Mouse (Mus musculus) spleen, postnatal 4 days (tissue): ENCODE results near the gene Hmgn1.
"Not testable (repeated sequence)": the region's sequence is repeated elsewhere in the genome, so short reads cannot be mapped to it uniquely, and the experiment has no call there.

Experiments
- DNase-seq, 2 experiments: peaks; one replicate each; pipeline ENCODE4 v3.0.0; 2022; ENCODE audit warnings: low spot score in 2 of 2

Gene Hmgn1

DNA sequence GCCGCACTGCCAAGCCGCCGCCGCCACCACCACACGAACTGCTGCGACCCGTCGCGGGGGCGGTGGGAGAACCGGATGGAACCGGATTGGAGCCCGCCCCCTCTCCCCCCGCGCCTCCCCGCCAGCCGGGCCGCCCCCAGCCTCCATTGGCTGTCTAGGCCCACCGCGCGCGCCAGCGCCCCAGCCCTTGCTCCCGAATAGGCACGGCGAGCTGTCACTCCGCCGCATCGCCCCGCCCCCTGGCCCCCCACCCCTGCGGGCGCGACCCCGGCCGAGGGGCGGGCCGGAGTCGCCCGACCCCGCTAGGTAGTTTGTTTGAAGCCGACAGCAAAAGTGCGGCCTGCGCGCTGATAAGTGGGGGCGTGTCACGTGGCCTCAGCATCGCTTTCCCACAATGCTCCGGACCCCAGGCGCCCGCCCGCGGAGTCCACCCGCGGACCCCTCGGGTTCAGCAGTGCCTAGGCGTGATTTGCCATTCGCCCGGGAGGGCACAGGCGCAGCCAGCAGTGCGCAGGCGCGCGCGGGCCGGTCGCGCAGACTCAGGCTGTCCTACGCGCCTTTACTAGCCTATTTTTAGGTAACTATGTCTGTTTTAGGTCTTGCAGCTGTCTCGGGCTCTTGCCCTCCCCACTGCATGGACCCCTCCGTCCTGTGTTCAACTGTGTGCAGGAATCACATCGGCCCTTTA is at the start of gene Hmgn1:
Gene Hmgn1 (minus strand): TSS at position 73 of the 688 bp plus-strand sequence.
- peak; percentile 87 to 92 for DNase-seq

DNA sequence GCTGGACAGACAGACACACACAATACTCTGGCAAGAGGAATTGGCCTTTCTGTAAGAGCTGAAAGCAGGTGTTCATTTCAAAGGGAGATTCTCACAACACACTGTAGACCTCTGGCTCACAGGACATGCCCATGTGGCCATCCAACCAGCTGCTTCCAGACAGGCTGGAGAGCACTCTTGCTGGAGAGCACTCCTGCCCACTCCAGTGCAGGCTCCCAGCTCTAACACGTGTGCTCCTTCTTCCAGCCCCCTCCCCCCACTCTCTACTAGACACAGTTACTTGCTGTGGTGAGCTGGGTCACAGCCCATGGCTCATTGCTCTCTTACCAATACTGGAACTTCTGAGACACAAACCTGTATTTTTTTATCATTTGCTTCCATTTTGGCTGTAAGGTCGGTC is 47.9 kb upstream of the Hmgn1 start:
- DNase-seq, result no peak

DNA sequence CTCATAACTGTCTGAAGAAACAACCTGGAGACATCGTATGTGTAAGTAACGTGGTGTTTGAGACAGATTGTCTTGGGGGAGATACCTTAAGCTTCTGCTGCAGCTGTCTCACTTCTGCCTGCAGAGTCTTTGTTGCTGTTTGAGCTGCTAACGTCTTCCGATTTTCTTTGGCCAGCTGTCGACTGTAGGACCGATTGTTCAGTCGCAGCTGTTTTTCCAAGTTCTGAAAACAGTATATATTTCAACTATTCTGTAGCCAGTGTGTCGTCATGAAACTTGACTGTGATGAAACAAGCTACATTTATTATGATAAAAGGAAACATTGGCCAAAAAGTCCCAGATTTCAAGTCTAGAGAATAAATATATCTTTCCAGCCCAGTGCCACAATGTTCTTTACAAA is 46.1 kb upstream of the Hmgn1 start:
- no peak for DNase-seq

DNA sequence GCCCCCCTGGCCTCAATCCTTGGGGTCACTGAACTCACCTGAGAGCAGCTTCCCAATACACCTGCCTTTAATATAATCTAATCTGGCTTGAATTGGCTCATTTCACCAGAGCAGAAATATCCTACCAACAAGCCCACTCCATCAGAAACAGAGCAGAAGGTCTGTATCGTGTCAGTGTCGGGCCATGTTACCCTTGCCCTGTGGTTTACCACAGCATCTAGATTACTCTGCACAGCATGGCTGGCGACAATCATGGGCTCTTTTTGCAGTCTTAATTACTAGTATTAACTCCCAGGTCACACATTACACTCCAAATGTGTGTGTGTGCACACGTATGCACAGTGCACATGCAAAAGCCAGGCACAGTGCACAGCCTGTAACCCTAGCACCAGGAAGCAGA is 41.3 kb upstream of the Hmgn1 start:
- no peak for DNase-seq

DNA sequence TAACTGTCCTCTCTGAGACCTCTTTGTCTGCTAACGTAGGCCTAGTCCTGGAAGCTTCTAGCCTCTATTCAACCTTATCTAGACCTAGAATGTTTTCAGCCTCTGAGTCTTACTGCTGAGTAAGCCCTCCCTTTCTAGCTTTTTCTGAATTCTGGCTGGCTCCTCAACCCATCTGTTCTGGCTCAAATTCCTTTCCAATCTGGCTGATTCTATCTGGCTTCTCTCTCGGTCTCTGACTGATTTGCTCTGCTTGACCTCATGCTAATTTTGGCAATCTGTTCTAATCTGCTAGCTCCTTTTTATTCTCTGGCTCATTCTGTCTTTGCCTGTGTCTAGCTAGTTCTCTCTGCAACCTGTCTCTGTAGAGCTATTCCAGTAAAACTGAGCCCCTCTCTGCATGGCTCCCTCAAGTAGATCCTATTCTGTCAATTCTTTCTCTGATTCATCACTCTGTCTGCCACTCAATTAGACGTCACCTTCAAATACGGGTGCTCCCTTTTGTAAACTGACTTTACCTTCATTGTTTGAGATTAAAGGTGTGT is 38.3 kb upstream of the Hmgn1 start:
- no peak for DNase-seq

DNA sequence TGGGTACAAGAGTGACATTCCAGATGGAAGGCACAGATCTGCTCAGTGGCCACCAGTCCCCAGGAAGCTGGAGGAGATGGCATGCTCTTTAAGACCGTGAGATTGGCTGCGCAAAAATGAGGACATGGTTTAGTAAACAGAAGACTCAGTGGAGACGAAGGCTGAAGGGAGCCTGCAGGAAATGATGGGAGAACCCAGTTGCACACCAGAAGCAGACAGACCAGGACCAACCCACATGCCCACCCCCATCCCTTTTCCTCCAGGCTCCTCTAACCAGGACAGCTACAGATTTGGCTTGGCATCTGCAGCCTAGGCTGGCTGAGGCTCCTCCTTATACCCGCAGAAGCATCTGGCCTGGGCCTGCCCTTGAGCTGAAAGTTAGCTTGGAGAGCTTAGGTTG is 33.8 kb upstream of the Hmgn1 start:
- no peak for DNase-seq

DNA sequence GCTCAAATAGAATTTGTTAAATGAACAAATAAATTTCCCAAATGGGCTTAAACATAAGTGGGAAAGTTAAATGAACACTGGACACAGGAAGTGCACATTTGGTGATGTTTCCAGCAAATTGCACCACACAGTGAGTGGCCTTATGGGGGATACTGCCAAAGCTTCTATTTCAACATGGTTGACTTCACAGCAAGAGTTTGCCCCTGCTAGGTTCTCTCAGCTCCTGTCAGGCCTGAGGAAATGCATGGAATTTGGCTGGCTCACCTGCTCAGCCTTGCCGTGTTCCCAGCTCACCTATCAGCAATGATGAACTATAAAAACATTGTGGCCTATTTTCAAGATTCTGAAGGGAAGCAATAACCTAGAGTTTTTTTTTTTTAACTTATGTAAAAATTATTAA is 33.4 kb upstream of the Hmgn1 start:
- no peak for DNase-seq

DNA sequence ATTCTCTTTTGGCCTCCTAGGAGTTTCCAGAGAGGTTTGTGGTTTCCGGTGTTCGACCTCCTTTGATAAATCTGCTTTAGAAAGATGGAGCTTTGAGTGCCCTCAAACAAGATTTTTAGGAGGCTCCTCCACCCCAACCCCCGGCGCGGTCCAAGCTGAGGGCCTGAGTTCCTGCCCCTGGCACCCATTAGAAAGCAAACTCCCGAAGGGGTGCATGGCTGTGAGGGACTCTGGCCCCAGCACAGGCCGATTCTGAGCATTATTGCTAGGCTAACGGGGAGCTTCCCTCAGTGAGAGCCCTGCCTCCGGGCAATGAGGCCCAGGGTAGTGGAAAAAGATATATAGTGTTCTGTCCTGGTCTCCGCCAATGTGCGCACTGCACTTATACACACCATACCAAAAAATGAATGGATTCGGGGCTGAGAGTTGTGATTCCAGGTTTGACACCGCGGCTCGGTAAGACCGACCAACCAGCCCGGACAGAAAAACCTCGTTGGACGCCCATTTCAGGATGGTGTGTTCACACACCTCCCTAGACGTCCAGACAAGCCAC is 32.3 kb upstream of the Hmgn1 start:
- DNase-seq, result no peak

DNA sequence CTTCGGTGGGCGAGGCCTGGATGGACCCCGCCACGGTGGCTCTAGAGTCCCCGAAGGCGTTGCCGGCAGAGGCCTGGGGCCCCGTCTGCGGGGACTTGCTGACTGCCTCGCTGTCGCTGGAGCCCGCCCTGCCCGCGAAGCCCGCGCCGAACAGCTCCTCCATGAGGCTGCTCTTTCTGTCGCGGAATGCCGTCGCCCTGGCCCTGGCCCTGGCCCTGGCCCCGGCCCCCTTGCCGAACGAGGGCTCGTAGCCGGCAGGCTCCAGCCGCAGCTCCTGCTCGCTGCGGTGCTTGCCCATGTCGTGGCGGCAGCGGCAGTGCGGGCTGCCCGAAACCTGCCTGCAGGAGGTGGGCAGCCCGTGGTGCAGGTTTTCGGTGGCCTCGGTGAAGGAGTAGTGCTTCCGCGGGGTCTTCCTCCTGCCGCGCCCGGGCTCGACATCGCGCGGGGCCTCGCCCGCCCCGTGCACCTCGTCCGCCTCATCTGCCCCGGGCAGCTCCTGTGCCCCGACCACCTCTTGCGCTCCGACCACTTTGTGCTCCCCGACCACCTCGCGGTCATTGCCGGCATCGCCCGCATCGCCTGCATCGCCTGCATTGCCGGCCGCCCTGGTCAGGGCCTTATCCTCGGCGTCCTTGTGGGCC is 31.7 kb upstream of the Hmgn1 start:
- DNase-seq, result peak; percentile 35 to 76

DNA sequence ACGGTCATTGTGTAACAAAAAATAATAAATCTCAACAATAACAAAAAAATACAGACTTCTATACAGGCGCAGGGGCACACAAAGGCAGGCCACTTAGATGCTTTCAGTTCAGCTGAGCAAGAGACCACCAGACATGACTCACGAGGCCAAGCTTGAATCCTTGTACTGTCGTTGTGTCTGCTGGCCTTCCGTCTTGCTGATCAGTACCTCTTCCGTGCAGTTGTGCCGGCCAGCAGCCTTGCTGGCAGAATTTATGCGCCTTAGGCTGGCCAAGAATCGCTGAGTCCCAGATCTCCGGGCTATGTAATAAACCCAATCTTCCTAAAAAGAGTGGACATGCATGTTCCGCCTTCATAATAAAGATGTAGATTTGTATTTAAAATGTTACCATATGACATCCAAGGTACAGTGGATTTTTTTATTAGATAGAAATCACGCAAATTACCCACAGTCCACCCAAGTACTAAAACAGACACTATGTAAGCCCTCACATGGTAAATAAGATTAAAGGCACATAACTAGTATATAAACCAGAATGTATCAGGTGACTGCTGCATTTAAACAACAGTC is 31.1 kb upstream of the Hmgn1 start:
- DNase-seq, result no peak

DNA sequence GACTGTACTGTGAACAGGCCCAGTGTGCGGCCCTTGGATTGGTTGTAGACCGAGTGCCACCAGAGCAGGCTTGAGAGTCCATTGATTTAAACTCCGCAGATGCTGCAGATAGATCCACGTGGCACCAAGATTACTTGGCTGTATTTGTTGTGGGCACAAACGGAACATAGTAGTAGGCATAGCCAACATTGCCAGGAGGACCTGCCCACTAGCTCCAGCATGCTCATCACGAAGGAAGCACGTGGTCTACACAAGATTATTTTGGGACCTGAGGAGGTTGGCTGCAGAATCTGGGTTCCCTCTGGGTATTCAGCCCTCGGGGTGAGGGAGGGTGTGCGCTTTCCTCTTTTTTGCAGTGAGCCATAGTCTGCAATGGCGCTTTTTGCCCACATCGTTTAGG is 29.6 kb upstream of the Hmgn1 start:
- DNase-seq, result no peak

DNA sequence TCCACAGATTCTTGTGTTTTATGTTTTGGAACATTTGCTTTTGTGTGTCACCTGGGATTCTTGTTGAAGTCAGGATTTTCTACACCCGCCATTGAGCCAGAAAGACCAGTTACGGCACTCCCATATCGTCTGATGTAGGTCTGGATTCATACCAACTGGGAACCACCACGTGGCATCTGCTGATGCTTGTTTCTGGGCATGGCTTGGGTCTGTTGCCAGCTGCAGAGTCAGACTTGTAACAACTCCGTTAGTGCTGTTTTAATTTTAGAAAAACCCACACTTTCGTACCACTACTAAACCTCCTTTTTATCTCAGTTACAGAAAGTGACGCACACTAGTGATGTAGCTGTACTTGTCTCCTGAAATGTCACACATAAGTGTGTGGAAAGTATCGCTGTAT is 28.5 kb upstream of the Hmgn1 start:
- no peak for DNase-seq

DNA sequence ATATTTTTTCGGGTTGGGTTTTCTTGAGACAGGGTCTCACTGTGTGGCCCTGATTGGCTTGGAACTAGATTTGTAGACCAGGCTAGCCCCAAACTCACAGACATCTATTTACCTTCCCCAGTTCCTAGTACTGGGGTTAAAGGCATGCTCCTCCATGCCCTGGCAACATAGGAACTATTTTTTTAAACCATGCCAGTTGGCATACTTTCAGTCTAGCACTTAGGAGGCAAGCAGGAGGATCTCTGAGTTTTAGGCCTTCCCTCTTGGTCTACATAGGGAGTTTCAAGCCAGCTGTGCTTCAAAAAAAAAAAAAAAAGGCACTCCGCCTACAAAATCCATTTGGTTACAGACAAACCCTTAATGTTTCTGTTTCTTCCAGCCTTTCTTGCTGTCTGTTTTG is 26.9 kb upstream of the Hmgn1 start:
- DNase-seq, result no peak

DNA sequence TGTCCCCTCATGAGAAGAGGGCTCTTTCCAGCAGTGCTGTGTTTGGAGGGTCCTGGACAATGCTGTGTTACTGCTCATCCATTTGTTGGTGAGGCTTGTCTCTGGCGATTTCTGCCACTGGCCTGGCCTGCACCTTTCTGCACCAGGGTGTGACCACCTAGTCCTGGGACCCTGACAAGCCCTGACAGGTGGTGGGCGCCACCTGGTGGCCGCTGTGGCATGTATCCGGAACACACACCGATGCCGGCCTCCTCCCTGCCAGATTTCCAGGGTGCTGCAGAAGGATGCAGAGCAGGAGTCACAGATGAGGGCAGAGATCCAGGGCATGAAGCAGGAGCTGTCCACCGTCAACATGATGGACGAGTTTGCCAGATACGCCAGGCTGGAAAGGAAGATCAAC is 24.0 kb upstream of the Hmgn1 start:
- peak; percentile 66 to 88 for DNase-seq

DNA sequence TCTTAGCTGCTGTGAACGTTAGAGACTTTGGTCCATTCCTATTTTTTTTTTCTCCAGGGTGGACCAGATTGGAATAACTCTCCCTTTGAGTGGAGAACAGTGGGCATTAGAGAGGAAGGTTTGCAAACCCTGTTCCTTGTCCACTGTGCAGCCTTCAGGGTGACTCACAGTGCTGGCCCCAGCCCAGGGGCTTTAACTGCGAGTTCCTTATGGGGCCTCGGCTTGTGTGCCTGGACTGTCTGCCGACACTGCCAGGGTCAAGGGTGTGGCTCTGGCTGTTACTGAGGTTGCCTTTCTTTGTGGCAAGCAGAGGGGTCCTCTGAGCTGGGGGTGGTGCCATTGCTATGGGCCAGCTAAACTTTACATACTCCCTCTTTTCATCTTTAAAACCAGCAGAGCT is 23.5 kb upstream of the Hmgn1 start:
- DNase-seq, result no peak

DNA sequence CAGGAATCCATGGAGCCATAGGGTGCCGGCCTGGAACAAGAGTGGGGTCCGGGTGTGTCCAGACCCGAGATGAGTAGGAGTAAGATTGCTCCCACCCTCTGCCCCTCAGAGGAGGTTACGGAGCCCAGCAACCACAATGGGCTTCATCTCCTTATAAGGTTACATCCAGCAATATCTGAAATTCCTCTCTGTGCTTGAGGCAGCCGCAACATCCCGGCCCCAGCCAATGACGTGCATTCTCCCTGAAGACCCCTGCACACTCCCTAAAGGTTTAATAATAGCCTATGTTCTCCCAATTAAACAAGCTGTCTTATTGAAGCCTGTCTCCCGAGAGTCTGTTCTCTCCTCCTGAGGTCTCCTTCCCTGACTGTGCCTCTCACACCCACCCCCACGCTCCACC is 21.8 kb upstream of the Hmgn1 start:
- DNase-seq, result no peak

DNA sequence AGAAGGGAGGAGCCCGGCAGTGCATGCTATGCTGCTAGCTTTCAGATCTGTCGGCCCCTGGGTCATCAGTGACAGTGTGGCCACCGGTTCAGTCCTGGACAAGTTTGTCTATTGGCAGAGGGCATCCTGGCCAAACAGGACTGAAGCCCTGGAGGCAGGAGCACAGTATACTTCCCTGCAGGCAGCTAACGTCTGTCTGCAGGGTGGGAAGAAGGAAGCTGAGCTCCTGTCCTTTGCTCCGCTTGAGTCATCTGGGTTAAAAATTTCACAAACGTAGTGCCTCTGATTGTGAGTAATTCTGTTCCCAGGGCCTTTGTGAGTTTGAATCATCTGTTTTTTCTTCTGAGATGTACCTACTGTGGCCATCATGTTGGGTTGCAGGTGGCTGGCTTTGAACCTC is 21.3 kb upstream of the Hmgn1 start:
- no peak for DNase-seq

DNA sequence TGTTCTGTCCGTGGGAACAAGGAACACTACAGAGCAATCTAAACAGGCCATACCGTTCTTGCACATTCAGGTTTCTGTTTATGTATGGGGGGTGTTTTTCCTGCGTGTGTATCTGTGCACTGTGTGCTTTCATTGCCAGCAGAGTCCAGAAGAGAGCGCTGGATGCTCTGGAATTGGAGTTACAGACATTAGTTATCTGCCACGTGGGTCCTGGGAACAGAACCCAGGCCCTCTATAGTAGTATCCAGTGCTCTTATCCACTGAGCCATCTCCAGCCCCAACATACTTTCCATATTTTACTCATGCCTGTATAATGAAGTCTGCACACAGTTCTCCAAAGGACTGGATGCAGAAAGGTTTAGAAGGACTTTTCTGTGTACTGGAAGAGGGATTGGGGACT is 18.3 kb upstream of the Hmgn1 start:
- no peak for DNase-seq

DNA sequence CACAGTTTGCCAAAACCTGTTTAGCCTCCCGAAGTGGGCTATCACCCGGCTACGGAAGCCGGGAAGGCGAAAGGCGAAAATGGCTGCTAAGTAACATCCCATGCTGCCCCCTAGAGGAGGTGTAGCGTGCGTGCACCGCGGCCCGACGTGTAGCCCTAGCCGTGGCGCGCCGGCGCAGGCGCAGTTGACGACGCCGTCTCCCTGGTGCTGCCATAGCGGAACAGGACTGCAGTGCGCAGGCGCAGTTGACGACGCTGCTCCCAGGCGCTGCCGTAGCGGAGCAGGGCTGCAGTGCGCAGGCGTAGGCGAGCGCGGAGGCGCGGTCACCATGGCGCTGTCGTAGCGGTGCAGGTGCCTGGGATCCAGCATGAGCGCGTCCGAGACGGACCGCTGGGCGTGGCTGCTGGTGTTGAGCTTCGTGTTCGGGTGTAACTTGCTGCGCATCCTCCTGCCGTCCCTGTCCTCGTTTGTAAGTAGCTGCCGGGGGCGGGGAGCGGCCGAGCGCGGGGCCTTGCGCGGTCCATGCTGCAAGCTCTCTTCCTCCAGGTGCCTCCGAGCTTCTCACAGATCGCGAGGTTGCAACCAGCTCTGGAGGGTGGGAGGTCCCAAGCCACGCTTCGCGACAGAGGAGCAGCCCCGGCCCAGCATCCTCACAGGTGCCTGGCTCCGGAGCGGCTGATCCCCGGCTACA is 17.7 kb upstream of the Hmgn1 start, which contains the start of gene Wrb:
Gene Wrb (plus strand): TSS at position 298 of the 691 bp plus-strand sequence.
- DNase-seq, result peak; percentile 98 to 100

DNA sequence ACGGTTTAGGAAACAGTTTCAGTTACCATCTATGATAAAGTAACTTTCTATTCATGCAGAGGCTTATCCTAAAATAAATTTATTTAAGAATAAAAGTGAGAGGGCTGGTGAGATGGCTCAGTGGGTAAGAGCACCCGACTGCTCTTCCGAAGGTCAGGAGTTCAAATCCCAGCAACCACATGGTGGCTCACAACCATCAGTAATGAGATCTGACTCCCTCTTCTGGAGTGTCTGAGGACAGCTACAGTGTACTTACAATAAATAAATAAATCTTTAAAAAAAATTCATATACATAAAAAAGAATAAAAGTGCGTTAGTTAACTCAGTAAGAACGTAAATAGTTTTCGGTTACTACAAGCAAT is 17.2 kb upstream of the Hmgn1 start:
- not testable (repeated sequence) for DNase-seq

DNA sequence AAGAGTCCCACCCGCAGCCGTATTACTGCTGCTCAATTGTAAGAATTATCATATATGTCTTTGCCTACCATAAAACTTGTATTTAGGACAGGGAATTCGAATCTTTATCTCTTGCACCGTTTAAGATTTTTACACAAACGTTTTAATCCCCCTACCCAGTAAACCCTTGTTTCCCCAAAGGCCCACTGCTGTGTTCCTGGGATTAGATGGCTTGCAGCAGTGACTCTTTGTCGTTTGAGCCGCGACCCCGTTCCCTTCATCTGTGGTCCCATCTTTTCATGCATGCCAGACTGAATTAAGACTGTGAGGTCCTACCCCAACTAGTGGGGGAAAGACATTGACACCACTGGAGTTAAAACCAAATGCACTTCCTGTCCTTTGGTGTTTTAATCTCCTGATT is 937 bp upstream of the Hmgn1 start:
- no peak for DNase-seq

DNA sequence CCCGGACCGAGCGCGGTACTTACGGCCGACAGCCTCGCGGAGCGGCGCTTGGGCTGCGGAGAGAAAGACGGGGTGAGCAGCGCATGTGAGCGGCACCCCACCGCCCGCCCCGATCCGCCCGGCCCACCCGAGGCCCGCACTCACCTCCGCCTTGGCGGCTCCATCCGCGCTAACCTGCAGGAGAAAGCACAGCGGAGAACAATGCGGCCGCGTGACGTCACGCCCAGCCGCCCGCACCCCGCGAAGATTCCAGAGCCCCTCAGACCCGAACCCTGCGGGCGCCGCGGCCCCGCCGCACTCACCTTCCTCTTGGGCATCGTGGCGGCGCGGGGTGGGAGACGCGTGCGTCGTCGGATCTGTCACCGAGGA is 257 bp downstream of the Hmgn1 start:
- no peak for DNase-seq
